Mouse (Mus musculus): ENCODE data around the gene Robo1. TPM values are rescaled to one million over a fixed set of nuclear protein-coding genes. Genes with fewer than 3 reads are reported as not detected.

The Robo1 gene
- polyA plus RNA-seq, 1 experiment from 2014 or later, result 30.1 TPM

DNA sequence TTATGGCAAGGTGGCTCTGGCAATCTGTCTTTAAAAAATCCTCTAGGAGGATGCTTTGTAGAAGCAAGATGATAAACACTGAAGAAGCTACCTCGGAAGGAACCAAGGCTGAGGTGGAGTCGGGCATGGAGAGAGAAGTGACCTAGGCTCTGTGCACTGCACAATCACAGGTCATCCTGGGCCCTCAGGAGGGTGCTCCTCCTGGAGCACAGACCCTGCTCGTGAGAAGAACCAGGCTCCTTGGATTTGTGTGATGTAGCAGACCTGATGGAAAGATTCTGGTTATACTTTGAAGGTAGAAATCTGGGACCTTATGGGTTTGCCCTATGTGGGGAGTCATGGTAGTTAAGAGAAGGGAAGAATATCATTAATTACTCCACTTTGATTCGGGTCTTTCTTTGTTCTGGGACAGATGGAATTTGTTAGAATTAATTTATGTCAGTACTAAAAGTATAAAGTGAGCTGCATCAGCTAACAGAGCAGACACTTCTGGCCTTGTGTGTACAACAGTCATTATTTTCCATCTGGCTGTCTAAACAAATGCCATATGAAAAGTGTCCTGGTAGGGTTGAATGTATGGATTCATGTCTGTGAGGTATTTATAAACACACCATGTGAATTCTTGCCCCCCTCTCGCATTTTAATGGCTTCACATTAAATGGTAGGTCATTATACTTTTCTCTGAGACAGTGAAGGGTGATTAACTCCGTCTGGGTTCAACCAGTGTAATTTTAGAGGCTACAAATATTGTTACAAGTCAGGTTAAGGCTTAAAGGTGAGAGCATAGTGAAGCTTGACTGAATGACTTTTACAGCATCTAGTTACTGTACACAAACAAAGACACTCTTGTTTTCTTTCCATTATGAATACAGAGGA, 377.7 kb downstream of the Robo1 start:
- H3K27me3 ChIP-seq (replicated peaks), result no peaks in the 10 kb centered on the region
- H3K36me3 ChIP-seq, result peaks cover 3% of the 10 kb centered on the region; the same call in 1 of the 2 replicates
- 70% methylated on average over 6 of the region's 6 CpGs for WGBS
- H3K27ac ChIP-seq (ENCODE audit: poor library complexity, severe bottlenecking), result no peak overlapping the region
- no peak for ATAC-seq (ENCODE audit: insufficient number of reproducible peaks, low FRiP score)
- H3K4me2 ChIP-seq, result no peak overlapping the region
- H3K9ac ChIP-seq, result no peak overlapping the region
- no peak overlapping the region for H3K4me3 ChIP-seq
- H3K9me3 ChIP-seq (replicated peaks), result no peaks in the 10 kb centered on the region
- peaks cover 10% of the 10 kb centered on the region; the same call in 1 of the 2 replicates for H3K4me1 ChIP-seq (replicated peaks)

DNA sequence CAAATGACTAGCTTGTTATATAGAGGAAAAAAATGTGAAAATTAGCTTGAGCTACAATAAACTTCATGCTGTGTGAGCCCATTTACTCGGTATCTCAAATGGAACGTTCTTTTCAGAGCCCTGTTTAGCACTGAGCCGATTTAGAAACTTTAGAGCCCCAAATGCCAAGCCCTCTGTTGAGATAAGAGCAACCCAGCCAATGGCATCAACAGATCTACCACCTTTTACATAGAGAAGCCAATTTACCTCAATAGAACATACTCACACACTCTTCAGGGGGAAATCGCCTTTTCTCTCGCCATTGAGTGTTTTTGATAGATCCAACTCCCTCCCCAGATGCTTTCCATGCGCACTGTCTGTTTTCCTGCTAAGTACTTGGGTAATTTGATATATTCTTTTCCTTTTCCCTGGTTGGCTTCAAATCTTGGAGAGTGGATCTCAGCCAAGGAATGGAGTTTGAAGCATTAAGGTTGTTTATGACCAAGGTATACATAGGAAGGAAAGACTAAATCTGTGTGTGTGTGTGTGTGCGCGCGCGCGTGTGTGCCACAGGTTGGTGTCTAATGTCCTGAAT, 378.5 kb downstream of the Robo1 start:
- 60% methylated on average over 11 of the region's 11 CpGs for WGBS
- H3K4me3 ChIP-seq, result no peak overlapping the region
- H3K4me1 ChIP-seq (replicated peaks), result peaks cover 10% of the 10 kb centered on the region; the same call in 1 of the 2 replicates
- no peak for ATAC-seq (ENCODE audit: insufficient number of reproducible peaks, low FRiP score)
- H3K27me3 ChIP-seq (replicated peaks), result no peaks in the 10 kb centered on the region
- no peak overlapping the region for H3K4me2 ChIP-seq
- no peak overlapping the region for H3K27ac ChIP-seq (ENCODE audit: poor library complexity, severe bottlenecking)
- H3K9ac ChIP-seq, result no peak overlapping the region
- H3K36me3 ChIP-seq, result peaks cover 3% of the 10 kb centered on the region; the same call in 1 of the 2 replicates
- no peaks in the 10 kb centered on the region for H3K9me3 ChIP-seq (replicated peaks)

DNA sequence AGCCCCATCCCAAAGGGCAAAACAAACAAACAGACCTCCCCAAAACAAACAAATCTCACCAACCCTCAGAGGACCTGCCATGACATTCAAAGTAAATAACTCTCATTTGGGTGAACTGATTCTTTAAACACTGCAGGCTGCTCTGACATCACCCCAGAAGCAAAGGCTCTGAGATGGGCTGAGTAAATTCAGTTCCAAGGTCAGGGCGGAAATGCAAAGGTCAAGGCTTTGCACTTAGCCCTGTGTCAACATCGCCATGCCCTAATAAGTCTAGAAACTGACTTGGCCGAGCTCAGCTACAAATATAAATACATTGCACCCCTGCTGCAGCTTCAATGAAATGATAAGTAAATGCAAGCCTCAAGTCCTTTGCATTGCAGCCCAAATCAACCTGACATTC, 379.5 kb downstream of the Robo1 start:
- no peaks in the 10 kb centered on the region for H3K9me3 ChIP-seq (replicated peaks)
- no peak for ATAC-seq (ENCODE audit: insufficient number of reproducible peaks, low FRiP score)
- no peak overlapping the region for H3K27ac ChIP-seq (ENCODE audit: poor library complexity, severe bottlenecking)
- peaks cover 10% of the 10 kb centered on the region; the same call in 1 of the 2 replicates for H3K4me1 ChIP-seq (replicated peaks)
- no peak overlapping the region for H3K9ac ChIP-seq
- H3K4me3 ChIP-seq, result no peak overlapping the region
- no peaks in the 10 kb centered on the region for H3K36me3 ChIP-seq
- no peaks in the 10 kb centered on the region for H3K27me3 ChIP-seq (replicated peaks)
- no peak overlapping the region for H3K4me2 ChIP-seq
- WGBS, result 42% methylated on average over 3 of the region's 3 CpGs

DNA sequence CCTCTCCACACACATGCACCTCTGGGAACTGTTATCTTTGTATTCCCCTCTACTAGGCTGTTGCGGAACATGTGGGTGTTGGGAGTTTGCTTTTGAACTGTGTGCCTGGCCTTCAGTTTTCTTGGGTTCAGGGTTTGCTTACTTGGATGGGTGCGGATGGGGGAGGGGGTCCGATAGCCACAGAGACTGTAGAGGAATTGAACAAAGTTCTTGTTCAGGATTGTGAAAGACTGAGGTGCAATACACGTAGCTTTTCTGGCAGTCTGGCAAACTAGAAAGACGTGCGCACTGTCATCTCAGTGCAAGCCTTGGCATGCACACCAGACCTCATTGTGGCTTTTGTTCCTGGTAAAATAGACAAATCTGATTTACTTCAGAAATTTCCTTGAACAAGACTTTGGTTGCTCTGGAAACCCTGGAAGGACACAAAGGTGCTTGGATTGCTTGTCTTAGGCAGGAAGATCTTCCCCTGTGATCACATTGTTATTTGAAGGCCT, 380.1 kb downstream of the Robo1 start:
- Histone ChIP-seq H3K9ac (no peak overlapping the region), H3K36me3 (no peaks in the 10 kb centered on the region), H3K27me3 (replicated peaks) (no peaks in the 10 kb centered on the region), H3K27ac (ENCODE audit: poor library complexity, severe bottlenecking) (no peak overlapping the region), H3K4me1 (replicated peaks) (peaks cover 10% of the 10 kb centered on the region; the same call in 1 of the 2 replicates), H3K4me3 (no peak overlapping the region), H3K4me2 (no peak overlapping the region), H3K9me3 (replicated peaks) (no peaks in the 10 kb centered on the region)
- 86% methylated on average over 6 of the region's 6 CpGs for WGBS
- ATAC-seq (ENCODE audit: insufficient number of reproducible peaks, low FRiP score), result no peak

DNA sequence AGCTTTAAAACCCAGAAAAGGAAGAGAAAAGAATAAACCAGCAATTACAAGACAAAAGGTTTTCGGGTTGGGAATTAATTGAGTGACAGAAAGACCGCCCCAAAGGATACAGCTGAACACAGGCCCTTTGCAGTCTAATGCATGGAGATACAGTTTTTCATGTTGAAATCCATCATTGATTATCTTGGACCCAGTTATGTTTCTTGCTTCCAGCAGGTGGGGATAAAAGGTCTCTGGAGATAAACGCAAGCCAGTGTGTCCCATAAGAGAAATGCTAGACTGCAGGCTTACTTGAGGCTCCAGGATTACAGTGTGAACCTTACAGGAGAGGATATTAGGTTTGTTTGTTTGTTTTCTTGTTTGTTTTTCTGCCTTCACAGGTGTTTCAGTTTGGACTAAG, 383.8 kb downstream of the Robo1 start:
- Histone ChIP-seq H3K27me3 (replicated peaks) (no peaks in the 10 kb centered on the region), H3K4me1 (replicated peaks) (peaks cover 7% of the 10 kb centered on the region; the same call in 1 of the 2 replicates), H3K9ac (no peak overlapping the region), H3K36me3 (no peaks in the 10 kb centered on the region), H3K27ac (ENCODE audit: poor library complexity, severe bottlenecking) (no peak overlapping the region), H3K4me2 (no peak overlapping the region), H3K9me3 (replicated peaks) (no peaks in the 10 kb centered on the region), H3K4me3 (no peak overlapping the region)
- WGBS, result 55% methylated on average over 3 of the region's 3 CpGs
- ATAC-seq (ENCODE audit: insufficient number of reproducible peaks, low FRiP score), result no peak

DNA sequence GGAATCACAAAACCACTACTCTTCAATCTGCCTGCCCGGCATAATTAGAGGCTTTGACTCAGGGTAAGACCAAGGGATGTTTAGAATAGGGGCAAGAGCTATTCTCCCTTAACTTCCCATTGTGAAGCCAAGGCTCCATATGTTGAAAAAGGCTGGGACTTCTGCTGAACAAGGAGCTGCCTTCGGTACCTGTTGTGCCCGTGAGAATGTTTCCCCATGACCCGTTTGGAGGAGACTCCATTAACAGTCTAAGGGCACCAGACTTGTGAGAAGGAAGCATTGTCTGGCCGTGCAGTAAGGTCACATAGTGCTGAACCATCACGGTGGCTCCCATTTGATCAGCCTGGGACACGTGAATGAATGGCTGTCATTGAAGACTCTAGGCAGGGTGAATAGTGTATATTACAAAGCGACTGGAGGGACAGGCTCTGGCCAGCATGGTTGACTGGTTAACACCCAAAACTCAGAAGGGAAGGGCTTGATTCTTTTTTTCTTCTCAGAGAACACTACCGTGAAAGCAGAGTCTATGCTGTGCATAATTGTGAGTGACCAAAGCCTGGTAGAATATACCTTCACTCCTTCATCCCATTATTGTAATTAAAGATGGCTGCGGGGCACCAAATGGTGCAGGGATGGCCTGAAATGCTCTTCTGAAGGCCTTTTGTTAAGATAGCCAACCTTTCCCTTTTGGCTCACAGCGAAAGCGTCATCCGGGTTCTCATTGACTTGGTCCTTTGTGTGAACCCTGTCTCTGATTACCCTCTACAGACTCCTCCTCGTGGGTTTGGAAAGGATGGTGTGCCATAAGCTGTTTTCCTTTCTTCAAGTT, 385.6 kb downstream of the Robo1 start:
- Histone ChIP-seq H3K9ac (no peak overlapping the region), H3K27ac (ENCODE audit: poor library complexity, severe bottlenecking) (no peak overlapping the region), H3K36me3 (no peaks in the 10 kb centered on the region), H3K4me1 (replicated peaks) (0 out of 2 replicates have a peak, but pooled peaks cover 3% of the 10 kb centered on the region), H3K9me3 (replicated peaks) (no peaks in the 10 kb centered on the region), H3K4me2 (no peak overlapping the region), H3K27me3 (replicated peaks) (no peaks in the 10 kb centered on the region), H3K4me3 (no peak overlapping the region)
- WGBS, result 66% methylated on average over 14 of the region's 14 CpGs
- ATAC-seq (ENCODE audit: insufficient number of reproducible peaks, low FRiP score), result no peak

DNA sequence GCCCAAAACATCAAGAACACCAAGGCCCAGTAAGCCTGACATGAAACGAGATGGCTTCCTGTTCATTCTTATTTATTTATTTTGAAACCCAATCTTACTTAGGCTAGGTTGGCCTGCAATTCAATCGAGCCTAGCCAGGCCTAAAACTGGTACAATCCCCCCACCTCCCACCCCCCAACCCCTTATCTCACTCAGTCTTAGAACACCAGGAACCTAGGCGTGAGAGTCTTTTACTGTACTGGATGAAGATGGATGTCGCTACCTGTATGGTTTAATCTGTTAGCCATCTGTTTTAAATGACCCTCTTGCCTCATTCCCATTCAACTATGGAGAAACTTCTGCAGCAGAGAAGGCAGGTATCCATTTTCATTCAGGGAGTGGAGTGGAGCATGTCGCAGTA, 386.7 kb downstream of the Robo1 start:
- Histone ChIP-seq H3K27me3 (replicated peaks) (no peaks in the 10 kb centered on the region), H3K9ac (no peak overlapping the region), H3K4me1 (replicated peaks) (peaks cover 10% of the 10 kb centered on the region), H3K4me3 (no peak overlapping the region), H3K4me2 (no peak overlapping the region), H3K9me3 (replicated peaks) (no peaks in the 10 kb centered on the region), H3K27ac (ENCODE audit: poor library complexity, severe bottlenecking) (no peak overlapping the region), H3K36me3 (no peaks in the 10 kb centered on the region)
- ATAC-seq (ENCODE audit: insufficient number of reproducible peaks, low FRiP score), result no peak
- 58% methylated on average over 5 of the region's 5 CpGs for WGBS

DNA sequence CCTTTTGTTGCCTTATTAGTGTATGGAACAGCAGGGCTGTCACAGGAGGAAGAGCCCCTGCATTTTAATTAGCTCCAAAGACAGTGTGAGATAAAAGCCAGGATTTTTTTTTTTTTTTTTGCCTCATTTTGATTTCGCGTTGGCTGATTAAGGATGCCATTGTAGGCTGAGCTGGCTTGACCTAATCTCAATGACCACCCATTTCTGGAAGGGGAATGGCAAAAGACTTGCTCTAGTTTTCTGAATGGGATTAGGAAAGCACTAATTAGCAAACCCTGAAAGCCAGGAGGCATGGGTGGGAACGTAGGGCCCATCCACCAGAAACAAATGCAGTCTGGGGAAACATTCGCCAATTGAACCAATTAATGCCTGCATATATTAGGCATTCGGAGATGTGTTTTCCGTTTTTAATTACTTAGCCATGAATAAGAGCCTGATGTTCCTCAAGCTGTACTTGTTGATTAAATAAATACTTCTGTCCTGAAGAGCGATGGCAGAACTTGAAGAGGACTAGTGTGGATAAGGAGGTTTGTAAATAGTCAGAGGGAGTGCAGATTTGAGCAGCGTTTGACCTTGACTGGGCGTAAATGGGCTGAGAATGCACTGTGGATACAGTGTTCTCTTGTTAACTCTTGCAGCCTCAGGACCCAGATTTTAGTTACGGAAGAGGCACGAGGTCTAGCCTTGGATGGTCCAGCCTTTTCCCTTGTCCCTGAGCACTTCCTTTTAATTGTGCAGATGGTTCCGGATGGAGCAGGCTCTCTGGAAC, 391.3 kb downstream of the Robo1 start:
- H3K27ac ChIP-seq (ENCODE audit: poor library complexity, severe bottlenecking), result no peak overlapping the region
- no peak overlapping the region for H3K4me2 ChIP-seq
- no peak overlapping the region for H3K9ac ChIP-seq
- H3K4me1 ChIP-seq (replicated peaks), result peaks cover 18% of the 10 kb centered on the region
- ATAC-seq (ENCODE audit: insufficient number of reproducible peaks, low FRiP score), result no peak
- no peaks in the 10 kb centered on the region for H3K27me3 ChIP-seq (replicated peaks)
- H3K36me3 ChIP-seq, result no peaks in the 10 kb centered on the region
- no peak overlapping the region for H3K4me3 ChIP-seq
- 40% methylated on average over 12 of the region's 12 CpGs for WGBS
- H3K9me3 ChIP-seq (replicated peaks), result no peaks in the 10 kb centered on the region

DNA sequence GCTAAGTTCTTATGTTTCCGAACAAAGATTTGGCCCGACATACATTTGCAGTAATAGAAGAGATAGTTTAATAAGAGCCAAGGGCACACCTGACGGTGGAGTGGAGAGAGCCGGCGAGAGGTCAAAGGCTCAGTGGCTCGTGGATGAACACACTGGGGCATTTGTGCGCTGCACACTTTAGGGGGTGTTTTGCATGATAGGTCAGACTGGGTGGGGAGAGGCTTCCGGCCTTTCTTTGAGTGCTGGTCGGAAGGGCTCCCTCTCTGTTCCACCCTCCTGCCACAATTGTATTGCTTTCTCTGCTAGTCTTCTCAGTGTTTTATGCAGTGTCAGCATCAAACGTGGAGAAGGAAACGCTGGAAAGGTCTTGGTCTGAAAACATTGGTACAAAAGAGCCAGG, 392.2 kb downstream of the Robo1 start:
- Histone ChIP-seq H3K4me3 (no peak overlapping the region), H3K4me2 (no peak overlapping the region), H3K9ac (no peak overlapping the region), H3K9me3 (replicated peaks) (no peaks in the 10 kb centered on the region), H3K27me3 (replicated peaks) (no peaks in the 10 kb centered on the region), H3K36me3 (no peaks in the 10 kb centered on the region), H3K27ac (ENCODE audit: poor library complexity, severe bottlenecking) (no peak overlapping the region), H3K4me1 (replicated peaks) (peaks cover 15% of the 10 kb centered on the region)
- ATAC-seq (ENCODE audit: insufficient number of reproducible peaks, low FRiP score), result no peak
- WGBS, result 83% methylated on average over 11 of the region's 11 CpGs

DNA sequence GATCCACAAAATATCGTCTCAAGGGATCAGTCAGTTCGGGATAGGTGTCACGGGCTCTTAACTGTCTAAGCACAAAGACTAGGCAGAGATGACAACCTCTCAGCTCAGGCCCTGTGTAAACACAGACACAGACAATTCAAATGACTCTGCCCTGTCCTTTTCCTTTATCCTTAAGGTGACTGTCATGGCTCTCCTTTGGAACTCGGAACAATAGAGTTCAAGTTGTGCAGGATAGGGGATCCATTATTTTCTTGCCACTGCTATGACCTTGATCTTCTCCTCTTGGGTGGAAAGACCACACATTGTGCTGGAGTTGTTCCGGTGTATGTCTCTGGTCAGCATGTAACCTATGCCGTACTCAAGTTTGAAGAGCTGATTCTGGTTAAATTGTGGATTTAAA, 395.4 kb downstream of the Robo1 start:
- H3K9ac ChIP-seq, result no peak overlapping the region
- no peaks in the 10 kb centered on the region for H3K36me3 ChIP-seq
- H3K4me2 ChIP-seq, result no peak overlapping the region
- WGBS, result 77% methylated on average over 6 of the region's 6 CpGs
- no peak overlapping the region for H3K27ac ChIP-seq (ENCODE audit: poor library complexity, severe bottlenecking)
- H3K4me3 ChIP-seq, result no peak overlapping the region
- H3K27me3 ChIP-seq (replicated peaks), result no peaks in the 10 kb centered on the region
- no peaks in the 10 kb centered on the region for H3K9me3 ChIP-seq (replicated peaks)
- H3K4me1 ChIP-seq (replicated peaks), result peaks cover 15% of the 10 kb centered on the region
- ATAC-seq (ENCODE audit: insufficient number of reproducible peaks, low FRiP score), result no peak

Measured in heart, embryonic 12.5 days (tissue).